21 mouse cellular contexts compared by ENCODE assay signal in genomic region chr1:135281841-135282240, GRCm38 (mm10). TPM values are rescaled to one million over a fixed set of nuclear protein-coding genes. Genes with fewer than 3 reads are reported as not detected.
DNase-seq lines count a peak whose midpoint lies in the region; ATAC-seq and TF ChIP-seq lines count a peak whose summit lies in the region.
"Had no signal": no experiment of that assay in that cellular context is flagged by ENCODE, and none has a peak within 500 bp of the region (broad histone marks: within the 10 kb centered on the region; RNA-seq: fewer than 3 reads in every experiment).

No protein-coding gene starts in this region.

- H3K27me3 ChIP-seq in hindbrain, postnatal 0 days (ENCODE audit: insufficient read depth, low read length) = no peaks in the 10 kb centered on the region
- no peaks in the 10 kb centered on the region for H3K27me3 ChIP-seq in hindbrain, embryonic 16.5 days (replicated peaks; ENCODE audit: control insufficient read depth, insufficient read depth, low read length)
- peaks cover 24% of the 10 kb centered on the region for H3K27me3 ChIP-seq in E14TG2a.4 (ENCODE audit: insufficient read depth, low read length)
- H3K27me3 ChIP-seq in liver, embryonic 15.5 days = peaks cover 11% of the 10 kb centered on the region

- TF ChIP-seq CTCF in hindbrain, postnatal 0 days (IDR thresholded peaks at IDR 0.05; ENCODE audit: low read depth) = no peak
- TF ChIP-seq CTCF in E14TG2a.4 (conservative IDR thresholded peaks at IDR 0.05; ENCODE audit: low read length) = no peak
- no peak for TF ChIP-seq CTCF in bone marrow, adult 2 months (IDR thresholded peaks at IDR 0.05; ENCODE audit: control insufficient read depth, insufficient read depth, low read length)

- no peak overlapping the region for H3K4me3 ChIP-seq in hindbrain, postnatal 0 days (ENCODE audit: low read length)
- no peak overlapping the region for H3K4me3 ChIP-seq in hindbrain, embryonic 16.5 days (ENCODE audit: low read length)
- peak overlapping the region; percentile 88 for H3K4me3 ChIP-seq in E14TG2a.4 (replicated peaks; ENCODE audit: low read length)
- peak overlapping the region; percentile 23 for H3K4me3 ChIP-seq in bone marrow, adult 2 months (replicated peaks; ENCODE audit: control insufficient read depth, low read depth, low read length)
- no peak overlapping the region for H3K4me3 ChIP-seq in liver, embryonic 15.5 days (replicated peaks)
- H3K4me3 ChIP-seq: myocyte had no signal

- H3K27ac ChIP-seq in hindbrain, postnatal 0 days = no peak overlapping the region
- no peak overlapping the region for H3K27ac ChIP-seq in hindbrain, embryonic 16.5 days (ENCODE audit: low read depth, low read length)
- H3K27ac ChIP-seq in bone marrow, adult 2 months (ENCODE audit: control insufficient read depth, insufficient read depth, low read depth, low read length, poor library complexity) = peak overlapping the region; percentile 58; the same call in 1 of the 2 replicates
- no peak overlapping the region for H3K27ac ChIP-seq in liver, embryonic 15.5 days (replicated peaks)
- H3K27ac ChIP-seq: liver, embryonic 14.5 days had no signal

- 0 out of 2 replicates have a peak overlapping the region, but pooled peaks have one; percentile 2 for H3K4me2 ChIP-seq in hindbrain, postnatal 0 days (ENCODE audit: low read depth, low read length)
- no peak overlapping the region; the same call in 1 of the 2 replicates for H3K4me2 ChIP-seq in hindbrain, embryonic 16.5 days (ENCODE audit: low read length)
- peak overlapping the region; percentile 94 for H3K4me2 ChIP-seq in liver, embryonic 15.5 days

- no peaks in the 10 kb centered on the region for H3K9me3 ChIP-seq in hindbrain, postnatal 0 days (ENCODE audit: low read length)
- H3K9me3 ChIP-seq in hindbrain, embryonic 16.5 days (ENCODE audit: control insufficient read depth, low read length) = no peaks in the 10 kb centered on the region
- no peaks in the 10 kb centered on the region for H3K9me3 ChIP-seq in E14TG2a.4 (ENCODE audit: low read length)
- H3K9me3 ChIP-seq in liver, embryonic 15.5 days (replicated peaks) = no peaks in the 10 kb centered on the region

- TF ChIP-seq POLR2A in bone marrow, adult 2 months (IDR thresholded peaks at IDR 0.05; ENCODE audit: borderline replicate concordance, control insufficient read depth, low read depth, low read length) = no peak

- 95% methylated on average over 17 of the region's 17 CpGs for WGBS in hindbrain, postnatal 0 days
- 93% methylated on average over 17 of the region's 17 CpGs for WGBS in hindbrain, embryonic 16.5 days
- WGBS in bone marrow, adult 2 months = 76% methylated on average over 17 of the region's 17 CpGs
- WGBS in liver, embryonic 15.5 days (ENCODE audit: insufficient replicate concordance) = 83% methylated on average over 17 of the region's 17 CpGs

- H3K4me1 ChIP-seq in hindbrain, postnatal 0 days (ENCODE audit: insufficient read depth, low read length) = peaks cover 24% of the 10 kb centered on the region; the same call in 1 of the 2 replicates
- H3K4me1 ChIP-seq in hindbrain, embryonic 16.5 days (ENCODE audit: control insufficient read depth, insufficient read depth, low read depth, low read length) = peaks cover 17% of the 10 kb centered on the region
- peaks cover 27% of the 10 kb centered on the region for H3K4me1 ChIP-seq in E14TG2a.4 (replicated peaks; ENCODE audit: low read depth, low read length)
- no peaks in the 10 kb centered on the region; the same call in 1 of the 2 replicates for H3K4me1 ChIP-seq in bone marrow, adult 2 months (ENCODE audit: control insufficient read depth, insufficient read depth, low read length)
- H3K4me1 ChIP-seq in liver, embryonic 15.5 days (replicated peaks) = peaks cover 25% of the 10 kb centered on the region

- H3K9ac ChIP-seq in hindbrain, postnatal 0 days (replicated peaks; ENCODE audit: low read length) = no peak overlapping the region
- H3K9ac ChIP-seq in hindbrain, embryonic 16.5 days (ENCODE audit: low read depth, low read length) = no peak overlapping the region
- no peak overlapping the region for H3K9ac ChIP-seq in liver, embryonic 15.5 days
- H3K9ac ChIP-seq: liver, embryonic 14.5 days had no signal

- DNase-seq in hindbrain, postnatal 0 days (ENCODE audit: low spot score) = no peak
- DNase-seq in testis, postnatal 14 days (ENCODE audit: low spot score) = no peak
- DNase-seq in urinary bladder, postnatal 36 days (ENCODE audit: low spot score in 2 of 2) = no peak
- DNase-seq: cerebellum, adult 18-20 months; forebrain, postnatal 0 days; gastrocnemius, postnatal 25 days; kidney, postnatal 4 days; right cerebral cortex, postnatal 14 days; thymus, postnatal 25 days had no signal

- no peak for ATAC-seq in hindbrain, postnatal 0 days
- ATAC-seq in hindbrain, embryonic 16.5 days = no peak
- no peak for ATAC-seq in liver, embryonic 15.5 days (ENCODE audit: insufficient read depth)
- ATAC-seq: activated CD4-positive, CD25-positive, alpha-beta regulatory T cell, adult 4 months; CD4-positive, CD25-positive, alpha-beta regulatory T cell, adult 4 months; forebrain, postnatal 0 days; inflammation-experienced regulatory T-cells, adult 6 months had no signal

- H3K36me3 ChIP-seq in hindbrain, postnatal 0 days (ENCODE audit: insufficient read depth, low read length) = peaks cover 20% of the 10 kb centered on the region
- peaks cover 4% of the 10 kb centered on the region; the same call in 1 of the 2 replicates for H3K36me3 ChIP-seq in hindbrain, embryonic 16.5 days (ENCODE audit: control insufficient read depth, insufficient read depth, low read length)
- peaks cover 19% of the 10 kb centered on the region for H3K36me3 ChIP-seq in E14TG2a.4 (ENCODE audit: insufficient read depth, low read length)
- H3K36me3 ChIP-seq in liver, embryonic 15.5 days (replicated peaks) = peaks cover 22% of the 10 kb centered on the region; the same call in 1 of the 2 replicates

RNA-seq across cellular contexts. Expression of gene Rnpep, which starts 2.0 kb away (rescaled TPM):
- total RNA-seq in hindbrain, postnatal 0 days (2014; rRNA removed) = 61.4 and 97.9 TPM in 2 replicates
- polyA plus RNA-seq in hindbrain, postnatal 0 days (2015; fragmentation: Nextera tagmentation; extraction: Ambion mirVana) = 50.5 and 53.8 TPM in 2 replicates
- polyA plus RNA-seq in hindbrain, embryonic 16.5 days (2015; fragmentation: Nextera tagmentation; extraction: Ambion mirVana) = 94.1 and 105 TPM in 2 replicates
- polyA plus RNA-seq in bone marrow, adult 2 months (2011; ENCODE audit: insufficient read depth, insufficient read length, low replicate concordance, missing spikeins) = 17.9 and 33.0 TPM in 2 replicates
- 25.9 and 26.6 TPM in 2 replicates for polyA plus RNA-seq in liver, embryonic 15.5 days (2015; fragmentation: Nextera tagmentation; extraction: Ambion mirVana)

RNA-seq across cellular contexts. Expression of gene Elf3, which starts 23.5 kb away (rescaled TPM):
- 0.10 TPM in 1 of 2 replicates, not detected in the other for total RNA-seq in hindbrain, postnatal 0 days (2014; rRNA removed)
- 0.42 and 0.54 TPM in 2 replicates for polyA plus RNA-seq in hindbrain, postnatal 0 days (2015; fragmentation: Nextera tagmentation; extraction: Ambion mirVana)
- polyA plus RNA-seq in hindbrain, embryonic 16.5 days (2015; fragmentation: Nextera tagmentation; extraction: Ambion mirVana) = 0.28 and 0.29 TPM in 2 replicates
- not detected in 2 replicates for polyA plus RNA-seq in bone marrow, adult 2 months (2011; ENCODE audit: insufficient read depth, insufficient read length, low replicate concordance, missing spikeins)
- 1.0 and 1.4 TPM in 2 replicates for polyA plus RNA-seq in liver, embryonic 15.5 days (2015; fragmentation: Nextera tagmentation; extraction: Ambion mirVana)
- total RNA-seq: adrenal gland, postnatal 36 days; common myeloid progenitor, adult 5-6 weeks; forebrain, postnatal 0 days; megakaryocyte-erythroid progenitor cell, adult 5-6 weeks had no signal
- polyA plus RNA-seq: activated CD4-positive, CD25-positive, alpha-beta regulatory T cell, adult 4 months; CD4-positive, CD25-positive, alpha-beta regulatory T cell, adult 4 months; inflammation-experienced regulatory T-cells, adult 6 months had no signal

RNA-seq across cellular contexts. Expression of gene Timm17a, which starts 31.7 kb away (rescaled TPM):
- 13.5 and 45.2 TPM in 2 replicates for total RNA-seq in hindbrain, postnatal 0 days (2014; rRNA removed)
- polyA plus RNA-seq in hindbrain, postnatal 0 days (2015; fragmentation: Nextera tagmentation; extraction: Ambion mirVana) = 201 and 205 TPM in 2 replicates
- 166 and 193 TPM in 2 replicates for polyA plus RNA-seq in hindbrain, embryonic 16.5 days (2015; fragmentation: Nextera tagmentation; extraction: Ambion mirVana)
- 30.9 and 32.7 TPM in 2 replicates for polyA plus RNA-seq in bone marrow, adult 2 months (2011; ENCODE audit: insufficient read depth, insufficient read length, low replicate concordance, missing spikeins)
- polyA plus RNA-seq in liver, embryonic 15.5 days (2015; fragmentation: Nextera tagmentation; extraction: Ambion mirVana) = 93.3 and 113 TPM in 2 replicates

RNA-seq across cellular contexts. Expression of gene Lmod1, which starts 42.8 kb away (rescaled TPM):
- 0.47 TPM in 1 of 2 replicates, not detected in the other for total RNA-seq in hindbrain, postnatal 0 days (2014; rRNA removed)
- 0.24 and 0.38 TPM in 2 replicates for polyA plus RNA-seq in hindbrain, postnatal 0 days (2015; fragmentation: Nextera tagmentation; extraction: Ambion mirVana)
- 0.28 and 0.46 TPM in 2 replicates for polyA plus RNA-seq in hindbrain, embryonic 16.5 days (2015; fragmentation: Nextera tagmentation; extraction: Ambion mirVana)
- not detected in 2 replicates for polyA plus RNA-seq in bone marrow, adult 2 months (2011; ENCODE audit: insufficient read depth, insufficient read length, low replicate concordance, missing spikeins)
- polyA plus RNA-seq in liver, embryonic 15.5 days (2015; fragmentation: Nextera tagmentation; extraction: Ambion mirVana) = 0.12 and 0.16 TPM in 2 replicates
- total RNA-seq: common myeloid progenitor, adult 5-6 weeks; megakaryocyte-erythroid progenitor cell, adult 5-6 weeks had no signal
- polyA plus RNA-seq: activated CD4-positive, CD25-positive, alpha-beta regulatory T cell, adult 4 months; inflammation-experienced regulatory T-cells, adult 6 months had no signal

Comparison
In these comparisons a context has a peak if more than half of its experiments do, and no peak if none do; other contexts are left out.
1. H3K4me3 ChIP-seq: peak in E14TG2a.4 (single experiment) and bone marrow, adult 2 months (single experiment); none in hindbrain, postnatal 0 days (single experiment), hindbrain, embryonic 16.5 days (single experiment) and liver, embryonic 15.5 days (single experiment).